Mouse (Mus musculus) naive thymus-derived CD4-positive, alpha-beta T cell, adult 5 months (primary cell): ENCODE data around the gene Gm17093. TPM values are rescaled to one million over a fixed set of nuclear protein-coding genes. Genes with fewer than 3 reads are reported as not detected.

Experiments
- polyA plus RNA-seq: library from polyadenylated mRNA; unstranded; fragments of 100-300 nt; shearing (Covaris generic); gene quantifications from one replicate; pipeline ENCODE4 v1.2.1, GENCODE M21; 2017

Gene Gm17093
- polyA plus RNA-seq = not detected

GRCm38 (mm10) chr14:44517976-44518375 is at the start of gene Gm17093:
TSS of gene Gm17093 (plus strand) at chr14:44518276.

GRCm38 (mm10) chr14:44492163-44492562 is 25.9 kb upstream of the Gm17093 start, which contains the start of gene BC061237:
TSS of gene BC061237 (plus strand) at chr14:44492463.

Other genes with a start within 250 kb of the Gm17093 start
- gene Gm8220, start 232.7 kb upstream of the Gm17093 start, polyA plus RNA-seq = not detected
- gene Gm5930, start 179.7 kb upstream of the Gm17093 start, polyA plus RNA-seq = not detected
- gene Gm8229, start 152.9 kb upstream of the Gm17093 start, polyA plus RNA-seq = not detected
- gene Gm3371, start 107.6 kb upstream of the Gm17093 start, polyA plus RNA-seq = not detected
- gene Gm8232, start 84.6 kb upstream of the Gm17093 start, polyA plus RNA-seq = not detected
- gene BC061237, start 25.8 kb upstream of the Gm17093 start, polyA plus RNA-seq = not detected
- not detected for gene Gm8247, start 64.9 kb downstream of the Gm17093 start, polyA plus RNA-seq
- gene Gm5624, start 109.7 kb downstream of the Gm17093 start, polyA plus RNA-seq = not detected
- gene Gm8257, start 188.2 kb downstream of the Gm17093 start, polyA plus RNA-seq = not detected
- gene Gm8267, start 232.1 kb downstream of the Gm17093 start, polyA plus RNA-seq = 1.1 TPM